Mouse (Mus musculus) embryonic fibroblast, embryonic 13.5 days (primary cell): ENCODE results near the gene Zfp553.
A peak's percentile ranks its signal among the peaks of the same experiment; 100 is the strongest.

Experiments
- CTCF ChIP-seq: IDR thresholded peaks from 2 replicates; pipeline ENCODE4 v1.5.1; 2011; ENCODE audit warnings: mild to moderate bottlenecking, control low read depth, low read length, moderate library complexity, borderline replicate concordance; ENCODE audit not compliant: insufficient read depth
- POLR2A ChIP-seq: IDR thresholded peaks from 2 replicates; pipeline ENCODE4 v1.6.1; 2011; ENCODE audit warnings: low read depth, mild to moderate bottlenecking, control low read depth, low read length, moderate library complexity

DNA sequence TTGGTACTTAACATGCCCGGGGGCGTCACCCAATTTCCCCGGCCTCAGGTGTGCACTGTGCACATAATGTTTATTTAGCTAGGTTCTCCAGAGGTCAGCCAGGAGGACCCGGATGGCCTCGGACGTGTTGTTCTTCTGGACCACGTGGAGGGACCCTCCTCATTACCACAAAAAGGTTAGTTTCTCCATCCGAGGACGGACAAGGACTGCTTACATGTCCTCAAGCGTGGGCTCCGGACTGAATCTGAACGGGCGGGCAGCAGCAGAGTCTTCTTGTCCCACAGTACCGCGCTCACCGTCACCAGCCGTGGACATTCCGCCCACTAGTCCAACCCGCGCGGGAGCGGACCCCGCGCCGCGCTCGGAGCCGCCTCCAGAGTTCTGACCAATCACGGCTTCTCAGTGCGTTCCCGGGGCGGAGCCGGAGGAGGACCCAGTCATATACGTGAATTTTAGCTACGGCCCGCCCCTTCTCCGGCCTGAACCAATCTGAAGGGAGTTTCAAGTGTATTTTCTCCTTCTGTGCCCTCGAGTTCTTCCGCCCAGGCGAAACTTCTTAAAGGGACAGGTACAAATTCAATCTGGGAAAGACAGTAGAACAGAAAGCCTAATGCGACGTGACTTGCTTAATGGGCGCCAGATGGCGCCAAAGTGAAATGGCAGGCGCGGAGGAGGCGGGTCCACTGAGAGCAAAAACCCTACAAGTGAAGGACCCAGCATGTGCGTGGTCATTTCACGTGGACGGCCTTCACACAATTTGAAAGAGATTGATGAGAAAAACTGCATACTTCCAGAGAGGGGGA lies 27.6 kb downstream of the Zfp553 start, which contains the start of gene Dctpp1:
- peak; percentile 67 for TF ChIP-seq CTCF
- peak; percentile 94 for TF ChIP-seq POLR2A
